Mouse (Mus musculus) ovary, adult 10 weeks (tissue): ENCODE measurements around the gene Traip. TPM values are rescaled to one million over a fixed set of nuclear protein-coding genes. Genes with fewer than 3 reads are reported as not detected.

Source experiments
- polyA plus RNA-seq: library from polyadenylated mRNA; stranded (reverse); fragments of 350-450 nt; fragmentation: Illumina TruSeq; extraction: RNeasy Lipid Tissue Mini Kit (QIAGEN cat#74804); gene quantifications from one replicate; pipeline ENCODE4 v1.2.3, GENCODE M21; 2014

Gene Traip
- 0.97 TPM for polyA plus RNA-seq

GRCm38 (mm10) chr9:107949922-107950235, at the start of gene Traip:
Gene Traip (plus strand): TSS chr9:107950136.

DNA sequence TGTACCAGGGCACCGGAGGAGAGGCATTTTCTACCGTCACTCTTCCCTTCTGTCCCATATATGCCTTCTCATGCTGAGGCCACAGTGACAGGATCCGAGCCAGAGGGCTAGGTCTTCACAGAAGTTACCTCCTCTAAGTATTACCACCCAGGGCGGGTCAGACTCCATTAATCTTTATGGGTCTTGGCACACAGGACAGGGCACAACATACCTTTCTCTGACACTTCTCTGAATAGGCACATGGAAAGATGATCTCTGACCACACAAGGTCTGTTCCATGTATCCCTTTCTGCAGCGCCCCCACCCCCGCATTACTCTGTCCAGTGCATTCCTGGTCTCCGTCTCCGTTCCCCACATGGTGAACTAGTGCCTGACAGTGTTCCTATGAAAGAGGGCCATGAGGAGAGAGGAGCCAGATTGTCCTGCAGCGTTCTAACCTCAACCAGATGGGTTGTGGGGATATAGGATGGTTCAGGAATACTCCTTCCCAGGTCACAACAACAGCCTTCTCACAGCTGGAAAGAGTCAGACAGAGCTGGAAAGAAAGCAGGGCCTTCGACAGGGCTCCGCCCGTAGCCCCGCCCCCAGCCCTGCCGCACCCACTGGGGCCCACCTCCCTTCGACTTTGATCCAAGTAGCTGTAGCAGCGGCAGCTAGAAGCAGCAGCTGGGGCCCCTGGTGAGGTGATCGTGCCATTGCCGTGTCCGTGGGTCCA, 43.5 kb upstream of the Traip start, which contains the start of gene Mst1r:
Mst1r (plus strand) TSS at position 622 of the 715 bp plus-strand sequence.

DNA sequence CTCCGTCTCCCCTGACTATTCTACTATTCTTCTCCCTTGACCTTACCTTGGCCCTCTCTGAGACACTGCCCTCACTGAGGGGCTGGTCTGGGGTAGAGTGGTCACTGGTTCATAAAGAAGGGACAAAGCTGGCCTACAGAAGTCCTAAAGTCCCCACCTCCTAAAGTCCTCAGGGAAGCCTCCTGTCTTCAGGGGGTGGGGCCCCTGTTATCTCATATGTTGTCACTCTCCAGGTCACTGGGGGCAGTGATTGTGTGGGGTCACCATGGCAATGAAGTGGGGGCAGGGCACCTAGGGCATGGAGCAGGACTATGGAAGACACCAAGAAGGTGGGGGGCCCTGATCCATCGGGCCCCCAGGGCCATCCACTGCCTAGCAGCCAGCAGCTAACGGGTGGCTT, 21.8 kb upstream of the Traip start, which contains the start of gene Actl11:
Actl11 (plus strand) TSS at position 301 of the 400 bp plus-strand sequence.

GRCm38 (mm10) chr9:107935374-107935773, 14.6 kb upstream of the Traip start, which contains the start of gene Camkv:
Gene Camkv (plus strand): TSS chr9:107935674.

GRCm38 (mm10) chr9:107975399-107976386, 25.8 kb downstream of the Traip start, which contains the start of gene Uba7:
Gene Uba7 (plus strand): TSS chr9:107975505.

DNA sequence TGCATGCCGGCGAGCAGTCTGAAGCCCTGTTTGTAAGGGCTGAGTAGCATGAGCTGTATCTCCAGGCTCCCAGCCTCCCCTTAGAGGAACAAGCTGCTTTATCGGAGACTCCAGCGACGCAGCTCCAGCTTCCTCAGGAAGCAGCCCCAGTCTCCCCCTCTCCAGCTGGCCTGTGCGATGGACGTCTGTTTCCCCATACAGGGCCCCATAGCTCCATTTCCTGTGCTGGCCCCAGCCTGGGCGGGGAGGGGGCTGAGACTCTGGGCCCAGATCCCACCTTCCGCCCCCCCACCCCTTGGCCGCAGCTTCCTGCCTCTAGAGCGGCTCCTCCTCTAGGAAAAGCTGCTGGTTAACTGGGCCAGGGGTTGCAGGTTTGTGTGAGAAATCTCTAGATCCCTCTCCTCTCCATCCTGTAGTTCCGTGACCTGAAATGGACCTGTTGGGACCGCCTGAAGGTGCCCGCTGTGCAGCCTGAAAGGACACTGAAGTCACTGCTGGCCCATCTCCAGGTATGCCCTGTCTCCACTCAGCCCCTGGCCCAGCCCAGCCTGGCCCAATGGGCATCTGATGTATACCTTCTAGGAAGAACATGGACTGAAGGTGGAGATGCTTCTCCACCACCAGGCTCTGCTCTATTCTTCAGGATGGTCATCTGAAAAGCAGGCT, 32.9 kb downstream of the Traip start, which contains the start of gene Gm20661:
Gm20661 (plus strand) TSS at position 378 of the 666 bp plus-strand sequence.

GRCm38 (mm10) chr9:107985131-107986119, 35.5 kb downstream of the Traip start, which contains the start of gene Inka1:
Gene Inka1 (minus strand): TSS chr9:107985879.

DNA sequence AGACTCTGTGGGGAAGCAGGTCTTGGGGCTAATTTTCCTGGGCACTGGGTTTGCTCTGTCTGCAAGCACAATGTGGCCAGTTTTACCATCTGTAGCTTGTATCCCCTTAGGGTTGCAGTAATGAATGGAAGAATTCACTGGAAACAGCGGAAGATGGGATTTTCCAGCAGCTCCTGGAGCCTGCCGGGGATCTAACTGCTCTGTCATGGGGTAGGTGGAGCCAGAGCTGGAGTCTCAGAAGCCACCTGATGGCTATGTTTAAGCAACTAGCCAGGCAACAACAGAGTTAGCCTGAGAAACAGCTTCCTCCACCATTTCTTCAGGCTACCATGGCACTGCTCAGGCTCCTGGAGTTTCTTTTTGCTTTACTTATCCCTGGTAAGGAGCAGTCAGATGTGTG, 42.3 kb downstream of the Traip start, which contains the start of gene Cdhr4:
Cdhr4 (plus strand) TSS at position 301 of the 400 bp plus-strand sequence.

GRCm38 (mm10) chr9:107996049-107996448, 46.1 kb downstream of the Traip start, which contains the start of gene Gm20662:
Gene Gm20662 (plus strand): TSS chr9:107996349.

DNA sequence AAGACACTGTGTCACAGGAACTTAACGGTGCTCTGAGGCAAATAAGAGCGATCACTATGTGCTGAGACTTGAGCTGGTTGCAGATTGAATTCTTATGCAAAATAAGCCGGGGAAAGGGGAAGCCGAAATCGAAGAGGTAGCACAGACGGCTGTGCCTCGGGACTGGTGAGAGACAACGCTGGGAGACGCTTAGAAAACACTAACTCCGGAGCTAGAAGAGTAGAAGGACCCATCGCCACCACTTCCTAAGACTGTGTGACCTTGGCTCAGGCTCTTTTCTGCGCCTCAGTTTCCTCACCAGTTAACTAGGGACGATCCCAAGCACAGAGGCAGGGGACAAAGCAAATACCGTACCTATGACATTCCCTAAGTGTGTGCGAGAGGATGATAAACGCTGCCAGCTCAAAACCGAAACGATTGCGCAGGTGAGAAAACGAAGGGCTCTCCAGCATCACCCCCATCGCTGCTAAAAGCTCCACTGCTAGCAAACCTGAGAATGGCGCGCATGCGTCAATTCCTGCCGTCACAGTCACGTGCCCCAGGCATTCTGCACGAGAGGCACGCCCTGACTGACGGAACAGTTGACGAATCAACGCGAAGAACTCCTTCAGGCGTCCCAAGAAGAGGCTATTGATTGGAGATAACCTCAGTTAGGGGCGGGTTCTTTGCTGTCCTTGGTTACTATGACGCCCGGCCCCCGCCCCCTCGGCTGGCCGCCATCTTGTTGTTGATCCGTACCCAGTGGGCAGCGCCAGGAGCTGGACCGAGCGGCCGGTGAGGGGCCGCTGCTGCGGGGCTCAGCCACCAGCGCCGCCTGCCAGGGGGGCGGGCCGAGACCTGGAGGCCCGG, 52.2 kb downstream of the Traip start, which contains the start of gene Ip6k1:
Ip6k1 (plus strand) TSS at position 580 of the 849 bp plus-strand sequence.

Other genes starting within 250 kb of the Traip start
- 0.57 TPM for gene Sema3f, start 239.7 kb upstream of the Traip start, polyA plus RNA-seq
- 190 TPM for gene Rbm5, start 179.1 kb upstream of the Traip start, polyA plus RNA-seq
- gene Rbm6, start 76.9 kb upstream of the Traip start, polyA plus RNA-seq, result 116 TPM
- not detected for gene Mon1a, start 62.0 kb upstream of the Traip start, polyA plus RNA-seq
- 0.11 TPM for gene Mst1r, start 43.3 kb upstream of the Traip start, polyA plus RNA-seq
- gene Actl11, start 21.7 kb upstream of the Traip start, polyA plus RNA-seq, result not detected
- not detected for gene Camkv, start 14.5 kb upstream of the Traip start, polyA plus RNA-seq
- gene Uba7, start 25.4 kb downstream of the Traip start, polyA plus RNA-seq, result 1.1 TPM
- gene Gm20661, start 32.9 kb downstream of the Traip start, polyA plus RNA-seq, result 0.91 TPM
- gene Inka1, start 35.7 kb downstream of the Traip start, polyA plus RNA-seq, result not detected
- gene Cdhr4, start 42.4 kb downstream of the Traip start, polyA plus RNA-seq, result 2.7 TPM
- gene Gm20662, start 46.2 kb downstream of the Traip start, polyA plus RNA-seq, result not detected
- 40.0 TPM for gene Ip6k1, start 52.4 kb downstream of the Traip start, polyA plus RNA-seq
- not detected for gene Gmppb, start 99.1 kb downstream of the Traip start, polyA plus RNA-seq
- gene Amigo3, start 103.0 kb downstream of the Traip start, polyA plus RNA-seq, result not detected
- not detected for gene Mst1, start 130.3 kb downstream of the Traip start, polyA plus RNA-seq
- gene Rnf123, start 133.2 kb downstream of the Traip start, polyA plus RNA-seq, result 0.43 TPM
- gene Apeh, start 144.5 kb downstream of the Traip start, polyA plus RNA-seq, result 10.7 TPM
- 0.09 TPM for gene Bsn, start 240.2 kb downstream of the Traip start, polyA plus RNA-seq